Mouse (Mus musculus) brain, embryonic 18.5 days (tissue): ENCODE results near the gene Gm28042.

ENCODE experiments used
- DNase-seq: peaks from one replicate; pipeline ENCODE4 v3.0.0-alpha.2; 2012; ENCODE audit warnings: low read depth, low spot score

The Gm28042 gene

DNA sequence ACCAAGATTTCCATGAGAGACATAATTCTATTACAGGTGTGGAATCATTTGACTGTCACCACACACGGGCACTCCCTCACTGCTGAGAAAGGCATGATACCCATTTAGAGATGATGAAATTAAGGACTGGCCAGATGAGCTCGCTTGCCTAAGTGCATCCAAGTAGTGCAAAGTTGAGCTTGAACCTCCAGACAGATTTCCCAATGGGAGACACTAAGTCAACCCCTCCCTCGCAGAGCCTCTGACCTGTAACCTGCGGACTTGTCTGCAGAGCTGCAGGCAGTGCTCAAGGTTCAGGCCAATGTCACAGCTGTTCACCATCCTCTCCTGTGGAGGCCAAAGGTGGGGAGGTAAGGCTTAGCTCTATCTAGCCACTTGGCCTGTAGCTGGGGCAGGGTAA is 31.5 kb downstream of the Gm28042 start:
- DNase-seq: no peak

DNA sequence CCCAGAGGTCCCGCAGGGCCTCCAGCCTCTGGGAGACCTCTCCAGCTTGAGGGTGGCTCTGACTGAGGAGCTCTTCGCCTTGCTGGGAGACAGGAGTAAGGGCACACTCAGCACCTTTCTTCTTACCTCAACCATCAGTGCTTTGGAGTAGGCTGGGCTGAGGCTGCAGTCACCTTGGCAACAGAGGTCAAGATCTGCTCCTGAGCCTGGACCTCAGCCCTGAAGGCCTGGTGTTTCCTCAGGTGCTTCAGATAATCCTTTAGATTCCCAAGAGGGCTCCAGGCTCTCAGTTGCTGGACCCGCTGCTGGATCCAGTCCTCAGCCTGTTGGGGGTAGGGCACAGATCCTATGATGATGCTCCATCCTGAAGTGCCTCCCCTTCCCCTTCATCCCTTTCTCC is 32.2 kb downstream of the Gm28042 start:
- DNase-seq: no peak

- DNase-seq: no peak
Measured at GRCm38 (mm10) chr2:120060190-120060589, 32.9 kb downstream of the Gm28042 start.

DNA sequence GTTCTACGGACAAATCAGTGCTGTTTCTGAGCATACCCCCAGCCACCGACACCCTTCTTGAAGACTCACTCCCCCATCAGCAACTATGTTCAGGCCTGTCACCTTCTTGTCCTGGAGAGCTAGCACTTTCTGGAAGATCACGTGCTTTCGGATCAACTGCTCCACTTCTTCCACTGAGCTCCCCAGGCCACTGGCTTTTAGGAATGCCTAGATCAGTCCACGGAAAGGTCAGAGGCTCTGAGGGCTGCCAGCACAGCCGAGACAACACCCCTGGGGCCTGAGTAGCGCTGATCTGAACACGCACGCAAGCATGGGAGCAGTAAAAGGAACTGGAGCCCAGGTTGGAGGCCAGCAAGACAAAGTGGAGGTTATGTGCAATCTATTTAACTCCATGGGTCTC is 33.4 kb downstream of the Gm28042 start:
- no peak for DNase-seq

GRCm38 (mm10) chr2:120062248-120062647 is 35.0 kb downstream of the Gm28042 start:
- no peak for DNase-seq

GRCm38 (mm10) chr2:120064639-120065038 is 37.3 kb downstream of the Gm28042 start:
- no peak for DNase-seq

DNA sequence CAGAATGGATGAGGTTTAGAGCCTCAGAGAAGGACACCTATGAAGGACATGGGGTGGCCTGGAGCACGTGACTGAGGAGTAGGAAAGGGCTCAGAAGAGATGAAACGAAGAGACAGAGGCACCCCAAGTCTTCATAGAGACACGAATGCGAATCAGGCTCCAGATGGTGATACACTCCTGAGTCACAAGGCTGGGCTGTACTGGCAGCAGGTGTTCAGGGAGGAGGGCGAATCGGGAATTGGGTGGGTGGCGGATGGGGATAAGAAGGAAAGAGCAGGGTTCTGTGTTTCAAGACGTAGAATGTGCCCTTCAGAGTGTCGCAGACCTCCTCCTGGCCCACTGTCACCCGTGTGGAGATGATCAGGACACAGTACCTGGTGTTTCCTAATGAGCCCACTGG is 38.0 kb downstream of the Gm28042 start:
- DNase-seq: no peak

GRCm38 (mm10) chr2:120066224-120066623 is 38.9 kb downstream of the Gm28042 start:
- DNase-seq: no peak

GRCm38 (mm10) chr2:120068555-120069465 is 41.5 kb downstream of the Gm28042 start:
- no peak for DNase-seq

DNA sequence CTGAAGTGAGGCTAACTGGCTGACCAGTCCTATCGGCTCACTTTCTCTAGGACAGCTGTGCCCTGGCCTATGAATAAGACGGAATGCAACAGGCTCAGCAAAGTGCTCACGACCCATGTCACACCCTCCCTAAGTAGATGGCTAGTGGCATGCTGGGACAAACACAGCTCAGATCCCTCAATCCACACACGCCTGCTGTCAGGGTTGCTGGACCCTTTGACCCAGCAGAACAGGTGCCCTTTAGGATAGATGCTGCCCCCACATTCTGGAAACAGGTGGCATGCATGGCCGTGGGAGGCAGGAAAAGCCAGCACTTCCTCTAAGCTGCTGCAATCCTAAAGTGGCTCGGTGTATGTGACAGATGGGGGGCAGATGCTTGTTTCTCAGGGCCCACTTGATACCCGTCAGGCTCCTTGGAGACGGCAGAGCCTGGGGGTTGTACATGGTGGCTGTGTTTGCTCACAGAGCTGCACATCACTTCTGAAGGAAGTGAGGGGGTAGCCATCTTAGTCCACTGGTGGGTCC is 42.2 kb downstream of the Gm28042 start:
- no peak for DNase-seq

- DNase-seq: no peak
Measured at GRCm38 (mm10) chr2:120074096-120074495, 46.8 kb downstream of the Gm28042 start.

DNA sequence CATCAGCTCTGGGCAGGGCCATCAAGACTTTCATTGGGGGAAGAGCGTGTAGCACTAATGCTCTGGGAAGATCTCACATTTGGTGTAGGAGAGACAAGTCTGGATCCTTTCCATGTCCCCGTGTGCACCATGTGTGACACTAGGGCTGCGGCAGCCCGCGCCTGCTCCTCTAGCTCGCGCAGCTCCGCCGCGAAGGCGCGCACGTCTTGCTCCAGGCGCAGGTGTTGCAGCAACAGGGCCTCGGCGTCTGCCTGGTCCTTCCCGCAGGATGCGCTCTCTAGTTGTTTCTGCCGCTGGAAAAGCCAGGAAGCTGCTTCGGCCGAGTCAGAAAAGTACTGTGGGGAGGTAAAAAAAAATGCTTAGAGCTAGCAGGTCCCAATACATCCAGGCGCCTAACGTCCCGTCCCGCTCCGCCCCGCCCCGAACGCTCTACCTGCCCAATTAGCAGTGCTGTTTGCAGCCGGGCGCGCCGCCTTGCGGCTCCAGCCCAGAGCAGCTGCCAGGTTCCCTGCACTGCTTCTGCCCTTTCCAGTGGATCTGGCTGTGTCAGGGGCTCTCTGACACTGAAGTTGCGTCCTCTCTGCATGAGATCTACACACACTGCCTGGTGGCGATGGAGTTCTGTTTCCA is 48.9 kb downstream of the Gm28042 start:
- no peak for DNase-seq

DNA sequence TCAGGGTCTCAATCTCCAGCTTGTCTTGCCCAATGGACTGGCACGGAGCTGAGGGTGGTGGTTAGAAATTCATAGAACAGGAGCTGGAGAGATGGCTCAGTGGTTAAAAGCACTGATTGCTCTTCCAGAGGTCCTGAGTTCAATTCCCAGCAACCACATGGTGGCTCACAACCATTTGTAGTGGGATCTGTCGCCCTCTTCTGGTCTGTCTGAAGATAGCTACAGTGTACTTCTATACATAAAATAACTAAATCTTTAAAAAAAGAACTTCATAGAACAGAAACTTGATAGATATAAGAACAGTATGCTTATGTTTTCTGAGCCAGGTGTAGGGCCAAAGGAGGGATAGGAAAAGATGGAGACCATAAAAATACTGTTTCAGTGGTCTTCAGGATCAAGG is 55.1 kb downstream of the Gm28042 start:
- DNase-seq: no peak

DNA sequence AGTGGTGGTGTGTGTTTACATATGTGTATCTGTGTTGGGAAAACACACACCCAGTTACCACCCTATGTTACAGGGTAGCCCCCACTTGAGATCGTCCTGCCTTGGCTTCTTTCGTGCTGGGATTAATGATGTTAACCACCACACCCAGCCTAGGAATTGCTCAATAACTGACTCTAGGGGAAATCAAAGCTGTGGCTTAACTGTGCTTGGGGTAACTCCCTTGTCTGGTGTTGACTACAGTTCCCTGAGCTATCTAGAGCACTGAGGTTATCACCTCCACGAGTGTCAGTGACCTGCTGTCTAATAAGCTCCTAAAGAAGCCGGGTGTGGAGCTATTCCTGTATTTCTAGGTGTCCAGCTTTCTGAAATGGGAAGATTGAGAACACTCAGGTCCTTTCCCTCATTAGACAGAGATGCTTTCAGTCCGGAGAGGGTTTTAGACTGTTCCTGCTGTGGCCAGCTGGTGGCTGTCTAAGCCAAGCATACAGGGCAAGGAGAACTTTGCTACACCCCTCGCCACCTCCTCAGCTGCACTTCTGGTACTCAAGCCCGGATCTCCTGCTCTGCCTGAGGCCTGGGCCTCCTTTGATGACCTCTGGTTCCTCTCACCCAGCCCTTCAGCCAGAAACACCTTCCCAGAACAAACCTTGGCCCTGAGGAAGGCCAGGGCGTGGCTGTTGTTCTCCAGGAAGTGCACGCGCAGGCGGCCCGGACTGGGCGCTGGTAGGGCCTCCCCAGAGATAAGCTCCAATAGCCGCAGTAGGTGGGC is 57.5 kb downstream of the Gm28042 start:
- DNase-seq: no peak

DNA sequence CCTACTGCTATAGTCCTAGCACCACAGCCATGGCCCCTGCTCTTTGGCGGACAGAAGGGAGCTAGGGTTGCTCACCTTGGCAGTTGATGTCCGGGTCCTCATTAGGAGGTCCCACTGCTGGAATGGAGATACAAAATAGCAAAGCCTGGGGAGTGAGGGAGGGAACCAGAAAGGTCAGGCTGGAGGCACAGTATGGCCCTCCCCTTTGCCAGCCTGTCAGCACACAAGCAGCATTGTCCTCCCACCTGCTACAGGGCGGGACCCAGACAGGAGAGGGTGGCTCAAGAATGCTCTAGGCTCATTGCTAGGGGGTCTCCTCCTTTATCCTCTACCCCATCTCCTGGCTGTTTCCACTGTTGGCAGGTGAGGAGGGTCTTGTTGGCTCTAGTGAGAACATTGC is 58.7 kb downstream of the Gm28042 start:
- DNase-seq: no peak

DNA sequence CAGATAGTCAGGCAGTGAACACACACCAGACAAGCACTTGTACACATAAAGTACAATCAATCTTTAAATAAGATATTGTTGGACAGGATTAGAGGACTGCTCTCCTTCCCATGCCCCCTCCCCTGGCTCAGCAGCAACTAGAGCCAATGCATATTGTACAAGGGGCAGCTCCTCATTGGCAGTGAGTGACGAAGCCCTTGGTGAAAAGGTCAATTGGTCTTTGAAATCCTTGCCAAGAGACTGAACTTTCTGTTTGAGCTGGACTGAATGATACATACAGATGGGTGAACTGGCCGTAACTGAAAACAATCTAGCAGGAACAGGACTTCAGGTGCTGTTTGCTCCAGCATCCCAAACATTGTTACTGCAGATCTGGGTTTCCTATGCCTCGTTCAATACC is 60.1 kb downstream of the Gm28042 start:
- no peak for DNase-seq

DNA sequence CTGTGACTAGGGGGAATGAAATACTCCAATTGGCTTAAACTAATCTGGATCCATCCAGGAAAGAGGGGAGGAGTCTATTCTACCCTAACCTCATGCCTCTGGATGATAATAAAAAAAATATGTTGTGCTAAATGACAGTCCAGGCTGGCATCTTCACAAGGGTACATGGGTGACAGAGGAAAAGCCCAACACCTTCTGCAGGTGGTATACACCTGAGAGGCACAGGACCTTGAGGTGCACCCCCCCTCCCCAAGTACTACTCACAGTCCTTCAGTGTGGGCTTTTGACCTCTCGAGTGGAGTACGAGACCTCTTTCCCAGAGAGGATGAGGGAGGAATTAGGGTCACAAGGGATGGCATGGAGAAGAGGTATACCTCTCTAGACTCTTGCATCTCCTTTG is 60.6 kb downstream of the Gm28042 start:
- no peak for DNase-seq

GRCm38 (mm10) chr2:120090979-120091378 is 63.7 kb downstream of the Gm28042 start:
- no peak for DNase-seq
